Comparison of ENCODE assay signal across 8 mouse cellular contexts in the genomic region with DNA sequence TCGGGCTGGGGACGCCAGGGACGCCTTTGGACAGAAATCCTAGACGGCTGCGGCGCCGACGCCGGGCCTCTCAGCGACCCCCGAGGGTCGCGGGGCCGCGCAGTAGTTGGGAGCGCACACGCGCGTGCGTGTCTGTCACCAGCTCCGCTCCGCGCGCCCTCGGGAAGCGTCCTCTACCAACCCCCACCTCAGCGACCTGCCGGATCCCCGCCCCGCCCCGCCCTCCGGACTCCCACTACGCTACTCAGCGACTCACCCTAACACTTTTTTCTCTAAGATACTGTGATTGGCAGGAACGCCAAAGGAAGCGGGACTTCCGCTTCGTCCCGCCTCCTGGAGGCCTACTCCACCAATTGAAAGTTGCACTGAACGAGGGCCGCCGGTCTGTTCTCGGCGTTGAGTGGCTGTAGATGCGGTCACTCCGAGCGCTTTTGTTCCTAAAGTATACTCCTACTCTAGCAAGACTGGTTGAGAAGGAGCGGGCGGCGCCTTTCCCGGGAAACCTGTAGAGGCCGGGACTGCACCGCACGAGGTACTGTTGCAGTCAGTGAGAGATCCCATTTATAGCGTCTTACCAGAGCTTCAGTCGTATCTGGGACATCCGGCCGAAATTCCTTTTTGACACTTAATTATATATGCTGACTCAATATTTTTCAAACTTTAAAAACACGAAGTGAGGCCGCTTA. TPM values are rescaled to one million over a fixed set of nuclear protein-coding genes. Genes with fewer than 3 reads are reported as not detected.
A peak's percentile ranks its signal among the peaks of the same experiment; 100 is the strongest.
DNase-seq lines count a peak whose midpoint lies in the region; ATAC-seq and TF ChIP-seq lines count a peak whose summit lies in the region.

Gene Nf2, minus strand, starts transcription at position 279 of the 686 bp plus-strand sequence.

- DNase-seq in CH12.LX (ENCODE audit: extremely low read depth): peak; percentile 100
- DNase-seq in c-Kit-positive CD71-positive TER-119-negative erythroid progenitor cells, embryonic 14.5 days (ENCODE audit: low read depth): peak; percentile 97
- DNase-seq in forebrain, embryonic 11.5 days (ENCODE audit: low spot score): peak; percentile 97
- DNase-seq in kidney, postnatal 36 days: peak; percentile 98 to 100
- DNase-seq in telencephalon, adult 2 months (ENCODE audit: low read depth, low spot score): peak; percentile 98

- H3K4me3 ChIP-seq in CH12.LX (replicated peaks in 1 of 3; ENCODE audit: low read depth in 2 of 3, low read length in 2 of 3, poor library complexity in 1 of 3): peak within 1 kb of the TSS; percentile 75 to 92 (median 86)
- H3K4me3 ChIP-seq in forebrain, embryonic 11.5 days (ENCODE audit: low read depth, low read length): peak within 1 kb of the TSS; percentile 76
- peak within 1 kb of the TSS; percentile 99 for H3K4me3 ChIP-seq in heart, embryonic 16.5 days (ENCODE audit: low read length)
- H3K4me3 ChIP-seq in liver, embryonic 15.5 days (replicated peaks): peak within 1 kb of the TSS; percentile 99
- peak within 1 kb of the TSS; percentile 77 for H3K4me3 ChIP-seq in neural tube, embryonic 12.5 days

- peaks cover 0 to 14% of the 10 kb centered on the region in 2 experiments for H3K36me3 ChIP-seq in CH12.LX (replicated peaks in 1 of 2; ENCODE audit: control insufficient read depth in 1 of 2, insufficient read depth in 1 of 2, low read length in 1 of 2)
- no peaks in the 10 kb centered on the region for H3K36me3 ChIP-seq in forebrain, embryonic 11.5 days (ENCODE audit: control insufficient read depth, insufficient read depth, low read length)
- no peaks in the 10 kb centered on the region for H3K36me3 ChIP-seq in heart, embryonic 16.5 days (ENCODE audit: control insufficient read depth, insufficient read depth)
- H3K36me3 ChIP-seq in liver, embryonic 15.5 days (replicated peaks): no peaks in the 10 kb centered on the region
- no peaks in the 10 kb centered on the region for H3K36me3 ChIP-seq in neural tube, embryonic 12.5 days

- peaks cover 2 to 25% of the 10 kb centered on the region in 2 experiments; a peak in 2 of 4 replicates for H3K4me1 ChIP-seq in CH12.LX (ENCODE audit: control insufficient read depth in 1 of 2, insufficient read depth in 2 of 2)
- H3K4me1 ChIP-seq in forebrain, embryonic 11.5 days (replicated peaks; ENCODE audit: control insufficient read depth, insufficient read depth, low read length): peaks cover 2% of the 10 kb centered on the region; the same call in 1 of the 2 replicates
- peaks cover 5% of the 10 kb centered on the region for H3K4me1 ChIP-seq in heart, embryonic 16.5 days (ENCODE audit: control insufficient read depth, insufficient read depth, low read length)
- peaks cover 31% of the 10 kb centered on the region for H3K4me1 ChIP-seq in liver, embryonic 15.5 days (replicated peaks)
- H3K4me1 ChIP-seq in neural tube, embryonic 12.5 days: peaks cover 14% of the 10 kb centered on the region

- no peak for TF ChIP-seq EP300 in CH12.LX (IDR thresholded peaks at IDR 0.05; ENCODE audit: low read length)

- in situ Hi-C loops in CH12.LX (cut with MboI; ENCODE audit: low pct_ligation_motif_present, low pct_unique_long_range_greater_than_20kb, low sequenced_read_pairs): loop anchor here (25.0 kb wide), 2 partner anchors 412 to 587 kb away; partner anchors contain the start of genes Hormad2 and Lif

- H3K9ac ChIP-seq in CH12.LX (ENCODE audit: insufficient read depth, low read depth): peak within 1 kb of the TSS; percentile 95
- peak within 1 kb of the TSS; percentile 94 for H3K9ac ChIP-seq in forebrain, embryonic 11.5 days (ENCODE audit: low read length)
- H3K9ac ChIP-seq in heart, embryonic 16.5 days (ENCODE audit: low read length): peak within 1 kb of the TSS; percentile 100
- H3K9ac ChIP-seq in liver, embryonic 15.5 days: peak within 1 kb of the TSS; percentile 95
- peak within 1 kb of the TSS; percentile 87 for H3K9ac ChIP-seq in neural tube, embryonic 12.5 days

- H3K9me3 ChIP-seq in CH12.LX (replicated peaks; ENCODE audit: low read length): peaks cover 9% of the 10 kb centered on the region
- H3K9me3 ChIP-seq in forebrain, embryonic 11.5 days (ENCODE audit: control insufficient read depth, low read length): no peaks in the 10 kb centered on the region
- no peaks in the 10 kb centered on the region; the same call in 1 of the 2 replicates for H3K9me3 ChIP-seq in heart, embryonic 16.5 days (replicated peaks; ENCODE audit: control insufficient read depth, low read length)
- no peaks in the 10 kb centered on the region for H3K9me3 ChIP-seq in liver, embryonic 15.5 days (replicated peaks)
- H3K9me3 ChIP-seq in neural tube, embryonic 12.5 days: no peaks in the 10 kb centered on the region

- no peak for TF ChIP-seq RAD21 in CH12.LX (IDR thresholded peaks at IDR 0.05; ENCODE audit: low read depth, low read length)

- dilution Hi-C loops in CH12.LX (cut with MboI; ENCODE audit: extremely low pct_ligation_motif_present, extremely low pct_unique_long_range_greater_than_20kb, low sequenced_read_pairs): no loop called here

- H3K27ac ChIP-seq in CH12.LX (ENCODE audit: insufficient read depth, low read depth): no peak within 1 kb of the TSS; the same call in 1 of the 2 replicates
- H3K27ac ChIP-seq in forebrain, embryonic 11.5 days (ENCODE audit: low read depth, low read length): peak within 1 kb of the TSS; percentile 48; the same call in 1 of the 2 replicates
- H3K27ac ChIP-seq in heart, embryonic 16.5 days (ENCODE audit: low read length): peak within 1 kb of the TSS; percentile 91
- peak within 1 kb of the TSS; percentile 87 for H3K27ac ChIP-seq in liver, embryonic 15.5 days (replicated peaks)
- peak within 1 kb of the TSS; percentile 44 for H3K27ac ChIP-seq in neural tube, embryonic 12.5 days

- no peaks in the 10 kb centered on the region for H3K27me3 ChIP-seq in CH12.LX (replicated peaks)
- H3K27me3 ChIP-seq in forebrain, embryonic 11.5 days (ENCODE audit: control insufficient read depth, insufficient read depth, low read length): no peaks in the 10 kb centered on the region
- H3K27me3 ChIP-seq in heart, embryonic 16.5 days (ENCODE audit: control insufficient read depth, insufficient read depth, low read length): no peaks in the 10 kb centered on the region
- no peaks in the 10 kb centered on the region for H3K27me3 ChIP-seq in liver, embryonic 15.5 days
- H3K27me3 ChIP-seq in neural tube, embryonic 12.5 days (replicated peaks): no peaks in the 10 kb centered on the region

- H3K4me2 ChIP-seq in CH12.LX (ENCODE audit: insufficient read depth, low read depth, poor library complexity, severe bottlenecking): peak within 1 kb of the TSS; percentile 83
- peak within 1 kb of the TSS; percentile 51 for H3K4me2 ChIP-seq in forebrain, embryonic 11.5 days (ENCODE audit: low read depth, low read length, severe bottlenecking)
- peak within 1 kb of the TSS; percentile 74 for H3K4me2 ChIP-seq in heart, embryonic 16.5 days (ENCODE audit: low read depth, low read length)
- peak within 1 kb of the TSS; percentile 92 for H3K4me2 ChIP-seq in liver, embryonic 15.5 days
- H3K4me2 ChIP-seq in neural tube, embryonic 12.5 days (replicated peaks): peak within 1 kb of the TSS; percentile 63

- peaks cover 26% of the 10 kb centered on the region for H3K79me2 ChIP-seq in CH12.LX (replicated peaks; ENCODE audit: control insufficient read depth, extremely low read depth, insufficient read depth, poor library complexity, severe bottlenecking)

- TF ChIP-seq CTCF in CH12.LX (conservative IDR thresholded peaks at IDR 0.05 in 1 of 2, IDR thresholded peaks at IDR 0.05 in 1 of 2; ENCODE audit: low read depth in 2 of 2, low read length in 2 of 2): no peak

- TF ChIP-seq POLR2A in CH12.LX (IDR thresholded peaks at IDR 0.05; ENCODE audit: low read depth, low read length): peak; percentile 79

- peak; percentile 99 for ATAC-seq in forebrain, embryonic 11.5 days (replicated peaks; ENCODE audit: low FRiP score)
- ATAC-seq in heart, embryonic 16.5 days (replicated peaks; ENCODE audit: extremely low read depth, insufficient read depth, low FRiP score): peak; percentile 99
- peak; percentile 99 for ATAC-seq in liver, embryonic 15.5 days (ENCODE audit: insufficient read depth)
- ATAC-seq in neural tube, embryonic 12.5 days (ENCODE audit: low FRiP score, low read depth): peak; percentile 99

- under 1% methylated on average over 60 of the region's 60 CpGs for WGBS in forebrain, embryonic 11.5 days
- WGBS in heart, embryonic 16.5 days: under 1% methylated on average over 52 of the region's 60 CpGs
- WGBS in liver, embryonic 15.5 days (ENCODE audit: insufficient replicate concordance): under 1% methylated on average over 60 of the region's 60 CpGs
- under 1% methylated on average over 60 of the region's 60 CpGs for WGBS in neural tube, embryonic 12.5 days

TF ChIP-seq in CH12.LX, 34 proteins besides CTCF, POLR2A, EP300 and RAD21 (continues in another document):
- peak; percentile 72 for TF ChIP-seq BHLHE40 (IDR thresholded peaks at IDR 0.05; ENCODE audit: low read depth, low read length)
- TF ChIP-seq USF2 (conservative IDR thresholded peaks at IDR 0.05; ENCODE audit: low read depth, low read length): no peak
- no peak for TF ChIP-seq PAX5 (IDR thresholded peaks at IDR 0.05; ENCODE audit: low read length)
- TF ChIP-seq TBP (conservative IDR thresholded peaks at IDR 0.05; ENCODE audit: low read depth, low read length): no peak; the same call in 1 of the 2 replicates
- peak; percentile 85 for TF ChIP-seq MAX (IDR thresholded peaks at IDR 0.05; ENCODE audit: low read length)
- TF ChIP-seq HCFC1 (IDR thresholded peaks at IDR 0.05; ENCODE audit: low read depth, low read length): peak; percentile 89
- peak; percentile 64 for TF ChIP-seq TCF12 (IDR thresholded peaks at IDR 0.05; ENCODE audit: low read depth, low read length)
- peak; percentile 96 for TF ChIP-seq MAZ (IDR thresholded peaks at IDR 0.05; ENCODE audit: low read depth, low read length)
- no peak for TF ChIP-seq JUND (conservative IDR thresholded peaks at IDR 0.05; ENCODE audit: low read depth, low read length)
- no peak for TF ChIP-seq UBTF (IDR thresholded peaks at IDR 0.05; ENCODE audit: low read depth, low read length)
- TF ChIP-seq MYC (IDR thresholded peaks at IDR 0.05; ENCODE audit: low read depth, low read length): peak; percentile 61
- TF ChIP-seq CHD2 (IDR thresholded peaks at IDR 0.05; ENCODE audit: low read length): peak; percentile 98
- TF ChIP-seq MAFK (IDR thresholded peaks at IDR 0.05; ENCODE audit: insufficient replicate concordance, low read length): peak; percentile 94
- peak; percentile 97 for TF ChIP-seq ELF1 (IDR thresholded peaks at IDR 0.05; ENCODE audit: low read depth, low read length)
- peak; percentile 75 for TF ChIP-seq POLR2AphosphoS2 (IDR thresholded peaks at IDR 0.05; ENCODE audit: low read depth, low read length)

RNA-seq across cellular contexts. Expression of gene Nf2, which starts in this region (rescaled TPM):
- total RNA-seq in CH12.LX (2012; rRNA removed) (45.2 and 53.6 TPM in 2 replicates), CH12.LX (2014; rRNA removed) (50.7 and 54.7 TPM in 2 replicates)
- 103 and 108 TPM in 2 replicates for polyA plus RNA-seq in CH12.LX (2012; ENCODE audit: insufficient read length, low read depth)
- polyA plus RNA-seq in forebrain, embryonic 11.5 days (2014; fragmentation: Nextera tagmentation; extraction: Ambion mirVana): 56.1 and 57.4 TPM in 2 replicates
- polyA plus RNA-seq in heart, embryonic 16.5 days (2015; fragmentation: Nextera tagmentation; extraction: Ambion mirVana): 42.8 and 44.8 TPM in 2 replicates
- 13.5 and 13.8 TPM in 2 replicates for polyA plus RNA-seq in liver, embryonic 15.5 days (2015; fragmentation: Nextera tagmentation; extraction: Ambion mirVana)
- polyA plus RNA-seq in neural tube, embryonic 12.5 days (2016; fragmentation: Nextera tagmentation; extraction: Ambion mirVana): 77.2 and 78.4 TPM in 2 replicates
